Mouse (Mus musculus) heart, adult 2 months (tissue): Measurements from ENCODE around the gene Rapgef5.

Experiments used
- CTCF ChIP-seq: fragments of 200-600 bp; IDR thresholded peaks from 2 replicates; pipeline ENCODE4 v1.8.1; 2022; ENCODE audit warnings: antibody characterized with exemption, mild to moderate bottlenecking, moderate library complexity
- EP300 ChIP-seq: fragments of 200-500 bp; IDR thresholded peaks from 2 replicates; pipeline ENCODE4 v1.6.1; 2011; ENCODE audit warnings: low read depth, low read length, control low read depth; ENCODE audit not compliant: insufficient read depth
- POLR2A ChIP-seq: fragments of 200-500 bp; IDR thresholded peaks from 2 replicates; pipeline ENCODE4 v1.6.1; 2011; ENCODE audit warnings: mild to moderate bottlenecking, low read depth, low read length, control low read depth; ENCODE audit not compliant: insufficient read depth

GRCm38 (mm10) chr12:117545277-117545676, 29.0 kb downstream of the Rapgef5 start:
- TF ChIP-seq POLR2A: no peak
- no peak for TF ChIP-seq EP300
- TF ChIP-seq CTCF: no peak
